Mouse (Mus musculus) thymus, postnatal 4 days (tissue): Measurements from ENCODE around the gene Klhl26.

ENCODE experiments used
- DNase-seq: peaks from one replicate; pipeline ENCODE4 v3.0.0; 2021

Gene Klhl26

DNA sequence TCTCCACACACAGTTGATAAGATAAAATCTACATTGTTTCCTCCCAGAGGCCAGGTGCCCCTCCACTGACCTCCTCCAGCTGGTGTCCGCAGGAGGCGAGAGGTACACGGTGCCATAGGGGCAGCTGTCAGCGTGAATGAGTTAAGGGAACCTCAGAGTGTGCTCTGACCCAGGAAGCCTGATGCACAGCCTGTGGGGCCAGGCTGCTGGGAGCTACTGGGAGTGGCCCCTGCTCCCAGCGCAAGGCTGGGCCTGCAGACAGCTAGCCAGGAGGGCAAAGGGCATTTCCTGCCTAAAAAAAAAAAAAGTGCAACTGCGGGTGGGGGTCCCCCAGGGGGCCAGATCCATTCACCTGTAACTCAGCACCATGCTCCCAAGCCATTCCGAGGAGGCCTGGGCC, 71.6 kb downstream of the Klhl26 start:
- no peak for DNase-seq

DNA sequence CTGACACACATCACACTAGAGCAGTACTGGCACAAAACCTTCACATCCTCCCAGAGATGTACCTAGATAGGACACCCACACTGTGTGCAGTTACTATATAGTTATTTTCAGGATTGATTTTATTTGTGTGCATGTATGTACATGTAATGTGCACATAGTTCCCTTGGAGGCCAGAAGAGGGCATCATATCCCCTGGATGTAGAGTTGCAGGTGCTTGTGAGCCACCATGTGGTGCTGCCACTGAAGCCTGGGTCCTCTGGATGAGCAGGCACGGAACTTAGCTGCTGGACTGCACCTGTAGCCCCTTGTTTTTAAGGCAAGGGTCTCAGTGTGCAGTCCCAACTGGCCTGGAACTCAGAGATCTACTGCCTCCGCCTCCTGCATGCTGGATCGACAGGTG, 72.6 kb downstream of the Klhl26 start:
- no peak for DNase-seq
